9 mouse cellular contexts compared by ENCODE assay signal in genomic region chr7:120598355-120598754, GRCm38 (mm10). TPM values are rescaled to one million over a fixed set of nuclear protein-coding genes. Genes with fewer than 3 reads are reported as not detected.
A peak's percentile ranks its signal among the peaks of the same experiment; 100 is the strongest.
DNase-seq lines count a peak whose midpoint lies in the region; ATAC-seq and TF ChIP-seq lines count a peak whose summit lies in the region.
"Had no signal": no experiment of that assay in that cellular context is flagged by ENCODE, and none has a peak within 500 bp of the region (broad histone marks: within the 10 kb centered on the region; RNA-seq: fewer than 3 reads in every experiment).

No protein-coding gene starts in this region.

- no peak overlapping the region for H3K27ac ChIP-seq in kidney, postnatal 0 days
- no peak overlapping the region for H3K27ac ChIP-seq in forebrain, embryonic 12.5 days
- no peak overlapping the region for H3K27ac ChIP-seq in hindbrain, postnatal 0 days
- H3K27ac ChIP-seq in midbrain, postnatal 0 days (ENCODE audit: low read depth, low read length), result peak overlapping the region; percentile 67; the same call in 1 of the 2 replicates
- H3K27ac ChIP-seq: heart, adult 2 months had no signal

- H3K4me2 ChIP-seq in kidney, postnatal 0 days (ENCODE audit: low read length), result peak overlapping the region; percentile 82
- peak overlapping the region; percentile 69 for H3K4me2 ChIP-seq in forebrain, embryonic 12.5 days
- H3K4me2 ChIP-seq in hindbrain, postnatal 0 days (ENCODE audit: low read depth, low read length), result peak overlapping the region; percentile 65
- H3K4me2 ChIP-seq in midbrain, postnatal 0 days (ENCODE audit: low read depth, low read length, poor library complexity, severe bottlenecking), result peak overlapping the region; percentile 61

- H3K9ac ChIP-seq in kidney, postnatal 0 days (ENCODE audit: low read depth, low read length), result no peak overlapping the region
- no peak overlapping the region for H3K9ac ChIP-seq in forebrain, embryonic 12.5 days
- peak overlapping the region; percentile 61; the same call in 1 of the 2 replicates for H3K9ac ChIP-seq in hindbrain, postnatal 0 days (replicated peaks; ENCODE audit: low read length)
- H3K9ac ChIP-seq in midbrain, postnatal 0 days (replicated peaks; ENCODE audit: low read length, poor library complexity, severe bottlenecking), result peak overlapping the region; percentile 62; the same call in 1 of the 2 replicates

- no peaks in the 10 kb centered on the region for H3K36me3 ChIP-seq in kidney, postnatal 0 days (ENCODE audit: insufficient read depth, low read length)
- H3K36me3 ChIP-seq in forebrain, embryonic 12.5 days (replicated peaks), result no peaks in the 10 kb centered on the region
- no peaks in the 10 kb centered on the region for H3K36me3 ChIP-seq in hindbrain, postnatal 0 days (ENCODE audit: insufficient read depth, low read length)
- no peaks in the 10 kb centered on the region for H3K36me3 ChIP-seq in midbrain, postnatal 0 days (ENCODE audit: insufficient read depth, low read length)

- H3K27me3 ChIP-seq in kidney, postnatal 0 days (ENCODE audit: insufficient read depth, low read length), result no peaks in the 10 kb centered on the region
- H3K27me3 ChIP-seq in forebrain, embryonic 12.5 days, result peaks cover 3% of the 10 kb centered on the region; the same call in 1 of the 2 replicates
- no peaks in the 10 kb centered on the region for H3K27me3 ChIP-seq in hindbrain, postnatal 0 days (ENCODE audit: insufficient read depth, low read length)
- H3K27me3 ChIP-seq in midbrain, postnatal 0 days (ENCODE audit: insufficient read depth, low read length), result no peaks in the 10 kb centered on the region

- no peak for TF ChIP-seq CTCF in kidney, postnatal 0 days (IDR thresholded peaks at IDR 0.05; ENCODE audit: low read depth)
- TF ChIP-seq CTCF in hindbrain, postnatal 0 days (IDR thresholded peaks at IDR 0.05; ENCODE audit: low read depth), result no peak
- no peak for TF ChIP-seq CTCF in midbrain, postnatal 0 days (IDR thresholded peaks at IDR 0.05)

- H3K4me1 ChIP-seq in kidney, postnatal 0 days (replicated peaks; ENCODE audit: insufficient read depth, low read length), result no peaks in the 10 kb centered on the region
- H3K4me1 ChIP-seq in forebrain, embryonic 12.5 days, result peaks cover 6% of the 10 kb centered on the region
- H3K4me1 ChIP-seq in hindbrain, postnatal 0 days (ENCODE audit: insufficient read depth, low read length), result no peaks in the 10 kb centered on the region
- no peaks in the 10 kb centered on the region for H3K4me1 ChIP-seq in midbrain, postnatal 0 days (ENCODE audit: insufficient read depth, low read length)

- peak overlapping the region; percentile 39; the same call in 1 of the 2 replicates for H3K4me3 ChIP-seq in kidney, postnatal 0 days (replicated peaks; ENCODE audit: low read depth, low read length)
- peak overlapping the region; percentile 41; the same call in 1 of the 2 replicates for H3K4me3 ChIP-seq in forebrain, embryonic 12.5 days (replicated peaks)
- peak overlapping the region; percentile 37; the same call in 1 of the 2 replicates for H3K4me3 ChIP-seq in hindbrain, postnatal 0 days (ENCODE audit: low read length)
- H3K4me3 ChIP-seq in midbrain, postnatal 0 days (ENCODE audit: low read depth, low read length), result peak overlapping the region; percentile 41
- H3K4me3 ChIP-seq: heart, adult 2 months had no signal

- H3K9me3 ChIP-seq in kidney, postnatal 0 days (replicated peaks; ENCODE audit: low read length), result no peaks in the 10 kb centered on the region
- H3K9me3 ChIP-seq in forebrain, embryonic 12.5 days, result no peaks in the 10 kb centered on the region
- no peaks in the 10 kb centered on the region for H3K9me3 ChIP-seq in hindbrain, postnatal 0 days (ENCODE audit: low read length)
- H3K9me3 ChIP-seq in midbrain, postnatal 0 days (ENCODE audit: low read length), result no peaks in the 10 kb centered on the region

- DNase-seq in kidney, postnatal 0 days (ENCODE audit: low spot score), result no peak
- no peak for DNase-seq in kidney, adult 11 months
- no peak for DNase-seq in hindbrain, postnatal 0 days (ENCODE audit: low spot score)
- no peak for DNase-seq in midbrain, postnatal 0 days (ENCODE audit: low spot score)
- DNase-seq in embryo, embryonic 9.5 days (ENCODE audit: extremely low spot score), result no peak
- DNase-seq in adrenal gland, postnatal 4 days (ENCODE audit: low spot score in 2 of 2), result no peak
- no peak for DNase-seq in layer of hippocampus, postnatal 14 days (ENCODE audit: low spot score in 2 of 2)

- ATAC-seq in kidney, postnatal 0 days (replicated peaks; ENCODE audit: low FRiP score, low read depth), result no peak
- no peak for ATAC-seq in forebrain, embryonic 12.5 days (ENCODE audit: low FRiP score)
- ATAC-seq in hindbrain, postnatal 0 days, result no peak
- no peak for ATAC-seq in midbrain, postnatal 0 days (ENCODE audit: low FRiP score)

- WGBS in kidney, postnatal 0 days, result 80% methylated on average over 7 of the region's 7 CpGs
- WGBS in forebrain, embryonic 12.5 days, result 85% methylated on average over 7 of the region's 7 CpGs
- 80% methylated on average over 7 of the region's 7 CpGs for WGBS in hindbrain, postnatal 0 days
- WGBS in midbrain, postnatal 0 days, result 74% methylated on average over 7 of the region's 7 CpGs

RNA-seq across cellular contexts. Expression of gene Uqcrc2, which starts 36.6 kb away (rescaled TPM):
- 326 and 329 TPM in 2 replicates for polyA plus RNA-seq in kidney, postnatal 0 days (2015; fragmentation: Nextera tagmentation; extraction: Ambion mirVana)
- polyA plus RNA-seq in forebrain, embryonic 12.5 days (2016; fragmentation: Nextera tagmentation; extraction: Ambion mirVana), result 178 and 183 TPM in 2 replicates
- 151 and 165 TPM in 2 replicates for total RNA-seq in hindbrain, postnatal 0 days (2014; rRNA removed)
- 244 and 258 TPM in 2 replicates for polyA plus RNA-seq in hindbrain, postnatal 0 days (2015; fragmentation: Nextera tagmentation; extraction: Ambion mirVana)
- 166 and 169 TPM in 2 replicates for total RNA-seq in midbrain, postnatal 0 days (2014; rRNA removed)
- polyA plus RNA-seq in midbrain, postnatal 0 days (2015; fragmentation: Nextera tagmentation; extraction: Ambion mirVana), result 238 and 250 TPM in 2 replicates
- total RNA-seq in adrenal gland, postnatal 4 days (2021), result 100 to 1,000 TPM; 295 to 326 TPM
- total RNA-seq in layer of hippocampus, postnatal 14 days (2021), result 100 to 1,000 TPM; 256 to 257 TPM

Comparison
In these comparisons a context has a peak if more than half of its experiments do, and no peak if none do; other contexts are left out.
1. H3K9ac ChIP-seq: peak in hindbrain, postnatal 0 days (single experiment) and midbrain, postnatal 0 days (single experiment); none in kidney, postnatal 0 days (single experiment) and forebrain, embryonic 12.5 days (single experiment).
2. Peak in every context shown above with its lines, with median percentiles within 50 percentile points of each other: H3K4me2 ChIP-seq and H3K4me3 ChIP-seq.